ENCODE assay signal across 16 mouse cellular contexts in genomic region chr11:62610304-62610703, GRCm38 (mm10).
"Had no signal": no experiment of that assay in that cellular context is flagged by ENCODE, and none has a peak within 500 bp of the region (broad histone marks: within the 10 kb centered on the region; RNA-seq: fewer than 3 reads in every experiment).

No protein-coding gene starts in this region.

- DNase-seq: retina, postnatal 1 day; right cerebral cortex, adult 18-20 months; right cerebral cortex, postnatal 14 days; right cerebral cortex, postnatal 25 days; right cerebral cortex, postnatal 4 days; spleen, adult 18-20 months; thymus, adult 18-20 months; thymus, adult 2 months; thymus, postnatal 14 days; thymus, postnatal 25 days; thymus, postnatal 36 days; thymus, postnatal 4 days had no signal

- H3K4me2 ChIP-seq: neural tube, embryonic 13.5 days; neural tube, embryonic 15.5 days; stomach, embryonic 15.5 days had no signal

- H3K9me3 ChIP-seq: neural tube, embryonic 13.5 days; neural tube, embryonic 15.5 days; stomach, embryonic 15.5 days had no signal

- H3K27me3 ChIP-seq: neural tube, embryonic 13.5 days; neural tube, embryonic 15.5 days; stomach, embryonic 15.5 days had no signal

- H3K27ac ChIP-seq: neural tube, embryonic 13.5 days; neural tube, embryonic 15.5 days; stomach, embryonic 15.5 days; stomach, postnatal 0 days had no signal

- H3K9ac ChIP-seq: neural tube, embryonic 13.5 days; neural tube, embryonic 15.5 days; stomach, embryonic 15.5 days had no signal

- H3K4me3 ChIP-seq: neural tube, embryonic 13.5 days; neural tube, embryonic 15.5 days; stomach, embryonic 15.5 days had no signal
